In genomic region chr17:6005638-6006471, GRCm38 (mm10) we compare ENCODE assay signal across 8 mouse cellular contexts.
DNase-seq lines count a peak whose midpoint lies in the region; ATAC-seq and TF ChIP-seq lines count a peak whose summit lies in the region.

No protein-coding gene starts in this region.

- peak; percentile 47; the same call in 1 of the 2 replicates for ATAC-seq in erythroid progenitor cell, adult 5-6 weeks (replicated peaks; ENCODE audit: low FRiP score, poor library complexity, severe bottlenecking)
- ATAC-seq in heart, embryonic 16.5 days (replicated peaks; ENCODE audit: extremely low read depth, insufficient read depth, low FRiP score) = peak; percentile 49
- ATAC-seq in lung, embryonic 14.5 days (ENCODE audit: insufficient read depth) = peak; percentile 88
- ATAC-seq in neutrophil, adult 5-6 weeks (ENCODE audit: extremely low read depth, insufficient number of reproducible peaks, low FRiP score, poor library complexity, severe bottlenecking) = peak; percentile 36

- H3K36me3 ChIP-seq in spleen, adult 2 months (ENCODE audit: control insufficient read depth, insufficient read depth, low read length) = no peaks in the 10 kb centered on the region
- H3K36me3 ChIP-seq in heart, embryonic 16.5 days (ENCODE audit: control insufficient read depth, insufficient read depth) = peaks cover 6% of the 10 kb centered on the region; the same call in 1 of the 2 replicates
- no peaks in the 10 kb centered on the region for H3K36me3 ChIP-seq in lung, embryonic 14.5 days (ENCODE audit: insufficient read depth)

- H3K4me2 ChIP-seq in heart, embryonic 16.5 days (ENCODE audit: low read depth, low read length) = peak overlapping the region; percentile 3; the same call in 1 of the 2 replicates
- peak overlapping the region; percentile 41 for H3K4me2 ChIP-seq in lung, embryonic 14.5 days

- H3K27me3 ChIP-seq in spleen, adult 2 months (ENCODE audit: control insufficient read depth, insufficient read depth, low read length) = no peaks in the 10 kb centered on the region
- no peaks in the 10 kb centered on the region for H3K27me3 ChIP-seq in heart, embryonic 16.5 days (ENCODE audit: control insufficient read depth, insufficient read depth, low read length)
- no peaks in the 10 kb centered on the region for H3K27me3 ChIP-seq in lung, embryonic 14.5 days (ENCODE audit: insufficient read depth, low read length)

- TF ChIP-seq CTCF in spleen, adult 2 months (IDR thresholded peaks at IDR 0.05; ENCODE audit: extremely low read depth, insufficient read depth, insufficient read length, insufficient replicate concordance) = no peak
- TF ChIP-seq CTCF in lung, embryonic 14.5 days (IDR thresholded peaks at IDR 0.05; ENCODE audit: low read depth) = 0 out of 2 replicates have a peak, but pooled peaks have one; percentile 28

- H3K9me3 ChIP-seq in heart, embryonic 16.5 days (replicated peaks; ENCODE audit: control insufficient read depth, low read length) = no peaks in the 10 kb centered on the region
- no peaks in the 10 kb centered on the region for H3K9me3 ChIP-seq in lung, embryonic 14.5 days (ENCODE audit: low read depth, low read length)

- peak overlapping the region; percentile 51 for H3K9ac ChIP-seq in heart, embryonic 16.5 days (ENCODE audit: low read length)
- H3K9ac ChIP-seq in lung, embryonic 14.5 days = peak overlapping the region; percentile 17; the same call in 1 of the 2 replicates

- 21% methylated on average over 14 of the region's 14 CpGs for WGBS in spleen, adult 2 months
- 22% methylated on average over 14 of the region's 14 CpGs for WGBS in heart, embryonic 16.5 days
- WGBS in lung, embryonic 14.5 days = 20% methylated on average over 14 of the region's 14 CpGs

- no peak for TF ChIP-seq POLR2A in spleen, adult 2 months (IDR thresholded peaks at IDR 0.05; ENCODE audit: low read depth, low read length)

- H3K27ac ChIP-seq in spleen, adult 2 months (ENCODE audit: insufficient read depth, low read length) = no peak overlapping the region
- peak overlapping the region; percentile 89 for H3K27ac ChIP-seq in heart, embryonic 16.5 days (ENCODE audit: low read length)
- peak overlapping the region; percentile 92 for H3K27ac ChIP-seq in lung, embryonic 14.5 days (ENCODE audit: low read depth)

- peak; percentile 36 to 65 for DNase-seq in spleen, adult 2 months (ENCODE audit: low read depth in 1 of 2, low spot score in 2 of 2)
- no peak for DNase-seq in spleen, adult 12 weeks (ENCODE audit: low spot score)
- peak; percentile 78 for DNase-seq in layer of hippocampus, adult 11-12 months (ENCODE audit: low spot score)
- DNase-seq in lung, embryonic 14.5 days = peak; percentile 95
- no peak for DNase-seq in cerebellum, adult 9-11 months

- H3K4me3 ChIP-seq in spleen, adult 2 months (ENCODE audit: extremely low read depth, insufficient read depth, insufficient read length) = no peak overlapping the region
- H3K4me3 ChIP-seq in heart, embryonic 16.5 days (ENCODE audit: low read length) = no peak overlapping the region
- H3K4me3 ChIP-seq in lung, embryonic 14.5 days (ENCODE audit: low read depth, low read length) = no peak overlapping the region

- peaks cover 27% of the 10 kb centered on the region; the same call in 1 of the 2 replicates for H3K4me1 ChIP-seq in spleen, adult 2 months (ENCODE audit: control insufficient read depth, insufficient read depth, insufficient read length)
- H3K4me1 ChIP-seq in heart, embryonic 16.5 days (ENCODE audit: control insufficient read depth, insufficient read depth, low read length) = peaks cover 55% of the 10 kb centered on the region
- H3K4me1 ChIP-seq in lung, embryonic 14.5 days (ENCODE audit: insufficient read depth) = peaks cover 24% of the 10 kb centered on the region

Comparison
In these comparisons a context has a peak if more than half of its experiments do, and no peak if none do; other contexts are left out.
1. DNase-seq: peak in spleen, adult 2 months (2 of 2), layer of hippocampus, adult 11-12 months (single experiment) and lung, embryonic 14.5 days (single experiment); none in spleen, adult 12 weeks (single experiment) and cerebellum, adult 9-11 months (single experiment).
2. ATAC-seq: peak in every context shown above with its lines; median percentile 88 in lung, embryonic 14.5 days; 49 in heart, embryonic 16.5 days; 47 in erythroid progenitor cell, adult 5-6 weeks; 36 in neutrophil, adult 5-6 weeks.